Mouse (Mus musculus): ENCODE results near the gene Grem1.

- TF ChIP-seq CTCF (IDR thresholded peaks at IDR 0.05; ENCODE audit: low read depth, low read length) = no peak
- TF ChIP-seq POLR2A (IDR thresholded peaks at IDR 0.05; ENCODE audit: insufficient read depth, low read length) = no peak
- no peak for TF ChIP-seq EP300 (IDR thresholded peaks at IDR 0.05; ENCODE audit: insufficient read depth, low read depth, low read length)
These were observed 50.9 kb downstream of the Grem1 start for GRCm38 (mm10) chr2:113707507-113707906.
